Mouse (Mus musculus) midbrain, embryonic 14.5 days (tissue): Measurements from ENCODE around the gene Rpusd4. TPM values are rescaled to one million over a fixed set of nuclear protein-coding genes. Genes with fewer than 3 reads are reported as not detected.

Experiments
- ATAC-seq: fragments of 200-750 bp; cut with Nextera tagmentation; 2 replicates; pipeline ENCODE4 v1.8.0; 2017; ENCODE audit warnings: moderate number of reproducible peaks, moderate library complexity; ENCODE audit not compliant: low FRiP score, low TSS enrichment
- DNase-seq: peaks from one replicate; pipeline ENCODE4 v3.0.0-alpha.2; 2015
- H3K27ac ChIP-seq: fragments of 300-500 bp; sonication (generic); replicated peaks from 2 replicates; pipeline ENCODE4 v1.5.1; 2014; ENCODE audit warnings: mild to moderate bottlenecking, low read depth, low read length, moderate library complexity
- H3K27me3 ChIP-seq: fragments of 300-500 bp; sonication (generic); 2 replicates; pipeline ENCODE4 v1.6.1; 2014; ENCODE audit warnings: low read length, control low read depth, mixed read lengths; ENCODE audit not compliant: control insufficient read depth, insufficient read depth
- H3K36me3 ChIP-seq: fragments of 300-500 bp; sonication (generic); 2 replicates; pipeline ENCODE4 v1.6.1; 2014; ENCODE audit warnings: low read length, control low read depth; ENCODE audit not compliant: control insufficient read depth, insufficient read depth
- H3K4me1 ChIP-seq: fragments of 300-500 bp; sonication (generic); 2 replicates; pipeline ENCODE4 v1.6.1; 2014; ENCODE audit warnings: mild to moderate bottlenecking, antibody characterized with exemption, low read length, control low read depth; ENCODE audit not compliant: control insufficient read depth, insufficient read depth
- H3K4me2 ChIP-seq: fragments of 300-500 bp; sonication (generic); 2 replicates; pipeline ENCODE4 v1.6.1; 2014; ENCODE audit warnings: mild to moderate bottlenecking, low read length, moderate library complexity
- H3K4me3 ChIP-seq: fragments of 300-500 bp; sonication (generic); replicated peaks from 2 replicates; pipeline ENCODE4 v1.5.1; 2014; ENCODE audit warnings: low read depth, low read length
- H3K9ac ChIP-seq: fragments of 300-500 bp; sonication (generic); replicated peaks from 2 replicates; pipeline ENCODE4 v1.6.1; 2014; ENCODE audit warnings: mild to moderate bottlenecking, low read length, moderate library complexity
- H3K9me3 ChIP-seq: fragments of 300-500 bp; sonication (generic); 2 replicates; pipeline ENCODE4 v1.6.1; 2016; ENCODE audit warnings: low read length, control low read depth, mixed read lengths; ENCODE audit not compliant: control insufficient read depth
- WGBS: fragments of 180-500 bp; shearing (Covaris S2); extraction: QIAGEN DNeasy Blood & Tissue Kit; methylation state at CpG from one replicate; pipeline ENCODE4 v1.1.7; 2014; 5-methylcytosine and 5-hydroxymethylcytosine counted together
- polyA plus RNA-seq: library from polyadenylated mRNA; unstranded; fragments of >200 nt; fragmentation: Nextera tagmentation; extraction: Ambion mirVana; gene quantifications from 2 replicates; pipeline ENCODE4 v1.2.1, GENCODE M21; 2014

Rpusd4 gene
- polyA plus RNA-seq: 18.1 and 19.4 TPM in 2 replicates

- H3K27ac ChIP-seq: peak within 1 kb of the TSS; percentile 86
- peaks cover 21% of the 10 kb centered on the region for H3K4me1 ChIP-seq
- peak; percentile 97 for DNase-seq
- peak within 1 kb of the TSS; percentile 84 for H3K9ac ChIP-seq
- H3K9me3 ChIP-seq: no peaks in the 10 kb centered on the region
- H3K27me3 ChIP-seq: no peaks in the 10 kb centered on the region
- H3K4me2 ChIP-seq: peak within 1 kb of the TSS; percentile 74
- peak within 1 kb of the TSS; percentile 84 for H3K4me3 ChIP-seq
- WGBS: under 1% methylated on average over 61 of the region's 62 CpGs
- H3K36me3 ChIP-seq: 0 out of 2 replicates have a peak, but pooled peaks cover 2% of the 10 kb centered on the region
- peak; percentile 95 for ATAC-seq
Observed at GRCm38 (mm10) chr9:35267146-35267975, at the start of gene Rpusd4, which contains the start of gene Fam118b. TSS of gene Rpusd4 (plus strand) at chr9:35267865. TSS of gene Fam118b (minus strand) at chr9:35267805.

GRCm38 (mm10) chr9:35217963-35218362 is 49.7 kb upstream of the Rpusd4 start:
- Histone ChIP-seq H3K36me3 (peaks cover 80% of the 10 kb centered on the region), H3K9me3 (no peaks in the 10 kb centered on the region), H3K4me2 (no peak overlapping the region), H3K4me3 (no peak overlapping the region), H3K9ac (no peak overlapping the region), H3K27me3 (no peaks in the 10 kb centered on the region), H3K27ac (no peak overlapping the region), H3K4me1 (no peaks in the 10 kb centered on the region)
- WGBS: 80% methylated on average over 1 of the region's 1 CpGs
- ATAC-seq (no peak), DNase-seq (no peak)

GRCm38 (mm10) chr9:35223466-35223865 is 44.2 kb upstream of the Rpusd4 start:
- Histone ChIP-seq H3K27ac (no peak overlapping the region), H3K9me3 (no peaks in the 10 kb centered on the region), H3K27me3 (no peaks in the 10 kb centered on the region), H3K4me2 (no peak overlapping the region), H3K9ac (no peak overlapping the region), H3K4me1 (no peaks in the 10 kb centered on the region), H3K4me3 (no peak overlapping the region), H3K36me3 (peaks cover 53% of the 10 kb centered on the region)
- ATAC-seq: no peak
- WGBS: 99% methylated on average over 3 of the region's 3 CpGs
- DNase-seq: no peak

GRCm38 (mm10) chr9:35228671-35229070 is 39.0 kb upstream of the Rpusd4 start:
- Histone ChIP-seq H3K9me3 (no peaks in the 10 kb centered on the region), H3K4me3 (no peak overlapping the region), H3K9ac (no peak overlapping the region), H3K36me3 (peaks cover 34% of the 10 kb centered on the region), H3K4me2 (no peak overlapping the region), H3K27ac (no peak overlapping the region), H3K4me1 (no peaks in the 10 kb centered on the region), H3K27me3 (no peaks in the 10 kb centered on the region)
- 94% methylated on average over 3 of the region's 3 CpGs for WGBS
- DNase-seq (no peak), ATAC-seq (no peak)

- H3K4me2 ChIP-seq: no peak overlapping the region
- H3K4me3 ChIP-seq: no peak overlapping the region
- H3K9me3 ChIP-seq: no peaks in the 10 kb centered on the region
- H3K27ac ChIP-seq: no peak overlapping the region
- no peak for ATAC-seq
- no peak for DNase-seq
- no peaks in the 10 kb centered on the region for H3K27me3 ChIP-seq
- no peaks in the 10 kb centered on the region for H3K4me1 ChIP-seq
- 53% methylated on average over 3 of the region's 3 CpGs for WGBS
- H3K36me3 ChIP-seq: peaks cover 35% of the 10 kb centered on the region
- no peak overlapping the region for H3K9ac ChIP-seq
Observed at GRCm38 (mm10) chr9:35235996-35236395, 31.7 kb upstream of the Rpusd4 start.

GRCm38 (mm10) chr9:35238371-35238770 is 29.3 kb upstream of the Rpusd4 start:
- H3K27me3 ChIP-seq: no peaks in the 10 kb centered on the region
- no peaks in the 10 kb centered on the region for H3K9me3 ChIP-seq

GRCm38 (mm10) chr9:35238915-35239571 is 28.6 kb upstream of the Rpusd4 start:
- no peak overlapping the region for H3K27ac ChIP-seq
- H3K27me3 ChIP-seq: no peaks in the 10 kb centered on the region
- H3K9ac ChIP-seq: no peak overlapping the region
- 87% methylated on average over 6 of the region's 6 CpGs for WGBS
- H3K4me2 ChIP-seq: no peak overlapping the region
- peaks cover 18% of the 10 kb centered on the region for H3K36me3 ChIP-seq
- H3K9me3 ChIP-seq: no peaks in the 10 kb centered on the region
- no peak for ATAC-seq
- H3K4me1 ChIP-seq: no peaks in the 10 kb centered on the region
- H3K4me3 ChIP-seq: no peak overlapping the region
- no peak for DNase-seq

More at GRCm38 (mm10) chr9:35238371-35238770, 29.3 kb upstream of the Rpusd4 start:
- WGBS: 98% methylated on average over 1 of the region's 1 CpGs
- Histone ChIP-seq H3K27ac (no peak overlapping the region), H3K4me2 (no peak overlapping the region), H3K9ac (no peak overlapping the region), H3K36me3 (peaks cover 20% of the 10 kb centered on the region), H3K4me3 (no peak overlapping the region), H3K4me1 (no peaks in the 10 kb centered on the region)
- DNase-seq (no peak), ATAC-seq (no peak)

GRCm38 (mm10) chr9:35239734-35240133 is 27.9 kb upstream of the Rpusd4 start:
- DNase-seq (no peak), ATAC-seq (no peak)
- no peak overlapping the region for H3K27ac ChIP-seq
- H3K36me3 ChIP-seq: peaks cover 12% of the 10 kb centered on the region
- no peak overlapping the region for H3K4me2 ChIP-seq
- no peaks in the 10 kb centered on the region for H3K9me3 ChIP-seq
- WGBS: 76% methylated on average over 1 of the region's 1 CpGs
- H3K27me3 ChIP-seq: no peaks in the 10 kb centered on the region
- H3K4me3 ChIP-seq: no peak overlapping the region
- H3K4me1 ChIP-seq: no peaks in the 10 kb centered on the region
- H3K9ac ChIP-seq: no peak overlapping the region
